Mouse (Mus musculus): ENCODE data around the gene Defb28. TPM values are rescaled to one million over a fixed set of nuclear protein-coding genes. Genes with fewer than 3 reads are reported as not detected.

The Defb28 gene
- not detected for polyA plus RNA-seq (2014; fragmentation: Illumina TruSeq; extraction: RNeasy Lipid Tissue Mini Kit (QIAGEN cat#74804))

DNA sequence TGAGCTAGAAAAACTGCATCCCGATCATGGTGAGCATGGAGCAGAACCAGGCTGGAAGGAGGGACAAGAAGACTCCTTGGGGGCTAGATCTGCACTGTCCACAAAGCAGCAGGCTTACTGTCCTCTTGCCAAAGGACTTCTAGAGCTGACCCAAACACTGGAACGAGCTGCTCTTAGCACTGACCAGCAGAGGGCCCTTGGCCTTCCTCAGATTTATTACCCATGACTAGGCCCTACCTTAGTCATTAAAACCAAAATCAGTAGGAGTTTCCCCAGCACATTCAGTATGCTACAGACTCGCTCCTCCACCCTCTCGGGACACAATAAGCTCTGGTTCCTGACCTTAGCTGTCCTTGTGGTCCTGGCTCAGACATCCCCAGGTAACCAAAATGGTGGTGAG, at the start of gene Defb28:
Defb28 (plus strand) TSS at position 275 of the 400 bp plus-strand sequence.

DNA sequence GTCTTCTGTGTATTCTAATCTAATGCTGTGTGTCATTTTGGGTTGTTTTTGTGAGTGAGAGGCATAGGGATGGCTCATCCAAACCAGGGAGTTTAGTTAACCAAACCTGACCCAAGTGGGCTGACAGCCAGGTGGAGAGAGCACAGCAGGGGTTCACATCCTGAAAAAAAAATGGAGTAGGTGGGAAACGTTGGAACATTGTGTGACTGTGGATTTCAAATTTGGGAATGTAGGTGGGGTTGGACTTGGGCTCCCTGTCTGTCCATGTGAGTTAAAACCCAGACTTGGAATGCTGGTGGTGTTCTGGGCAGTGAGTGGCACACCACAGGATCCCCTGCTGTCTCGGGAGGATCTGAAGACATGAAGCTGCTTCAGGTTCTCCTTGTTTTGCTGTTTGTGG, 41.3 kb upstream of the Defb28 start, which contains the start of gene Defb20:
Defb20 (plus strand) TSS at position 301 of the 400 bp plus-strand sequence.

DNA sequence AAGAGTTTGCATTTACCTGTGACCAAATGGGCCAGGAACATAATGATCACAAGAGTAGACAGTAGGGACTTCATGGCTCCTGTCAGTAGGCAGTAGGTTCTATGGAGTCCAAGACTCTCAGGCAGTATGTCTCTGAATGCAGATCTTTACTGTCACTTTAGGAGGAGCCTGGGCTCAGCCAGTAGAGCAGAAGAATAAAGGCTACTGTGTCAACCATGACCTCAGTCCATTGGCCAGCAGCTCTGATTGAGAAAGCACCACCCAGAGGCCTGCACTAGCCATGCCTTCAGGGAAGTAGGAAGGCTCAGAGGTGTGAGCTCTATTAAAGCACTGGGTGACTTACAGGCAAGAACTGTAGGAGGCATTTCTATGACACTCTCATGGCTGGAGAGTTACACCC, 28.0 kb upstream of the Defb28 start, which contains the start of gene Defb22:
Defb22 (minus strand) TSS at position 101 of the 400 bp plus-strand sequence.

DNA sequence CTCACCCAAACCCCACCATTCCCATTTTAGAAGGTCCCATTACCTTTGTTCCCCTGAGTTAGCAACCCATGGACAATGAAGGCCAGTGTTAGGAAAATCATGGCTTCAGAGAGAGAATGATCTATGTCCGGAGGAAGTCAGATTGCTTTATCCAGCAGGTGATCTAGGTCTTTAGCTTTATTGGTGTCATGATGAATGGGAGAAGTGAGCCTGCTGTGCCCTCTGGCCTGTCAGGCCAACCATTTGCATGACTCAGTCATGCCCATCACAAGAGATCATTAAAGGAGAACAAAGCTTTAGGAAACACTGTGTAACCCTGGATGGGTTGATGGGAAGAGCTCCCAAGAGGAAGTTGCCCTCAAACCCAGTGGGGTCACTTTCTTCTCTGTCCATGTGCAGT, 6.5 kb upstream of the Defb28 start, which contains the start of gene Defb26:
Defb26 (minus strand) TSS at position 101 of the 400 bp plus-strand sequence.

DNA sequence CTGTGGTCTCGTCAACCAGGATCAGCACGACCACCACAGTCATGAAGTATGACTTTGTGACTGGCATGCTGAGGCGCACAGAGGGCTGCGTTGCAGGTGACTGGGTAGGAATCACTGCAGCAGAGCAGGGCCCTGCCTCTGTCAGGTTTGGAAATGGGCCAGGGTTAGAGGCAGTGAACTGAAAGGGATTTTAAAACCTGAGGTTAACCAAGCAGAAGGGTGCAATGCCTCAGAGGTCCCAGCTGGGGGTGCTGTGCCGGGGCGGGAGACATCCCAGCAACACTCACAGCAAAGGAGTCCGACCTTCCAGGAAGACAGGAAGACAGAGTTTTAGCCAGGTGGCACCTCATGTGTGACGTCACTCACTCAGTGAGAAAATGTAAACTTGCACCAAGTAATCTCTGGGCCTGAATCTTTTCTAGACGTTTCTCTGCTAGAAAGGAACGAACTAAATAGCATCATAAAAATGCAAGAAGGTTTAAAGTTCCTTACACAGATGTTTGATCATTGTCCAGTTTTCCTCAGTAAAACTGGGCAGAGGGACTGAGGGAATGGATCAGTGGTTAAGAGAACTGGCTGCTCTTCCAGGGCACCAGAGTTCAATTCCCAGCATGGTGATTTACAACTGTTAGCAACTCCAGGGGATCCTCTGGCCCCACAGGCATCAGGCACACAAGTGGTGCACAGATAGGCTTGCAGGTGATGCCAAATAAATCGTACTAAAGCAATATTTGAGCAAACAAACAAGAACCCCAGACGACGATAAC, 22.1 kb downstream of the Defb28 start, which contains the start of gene Defb29:
Defb29 (minus strand) TSS at position 155 of the 767 bp plus-strand sequence.

DNA sequence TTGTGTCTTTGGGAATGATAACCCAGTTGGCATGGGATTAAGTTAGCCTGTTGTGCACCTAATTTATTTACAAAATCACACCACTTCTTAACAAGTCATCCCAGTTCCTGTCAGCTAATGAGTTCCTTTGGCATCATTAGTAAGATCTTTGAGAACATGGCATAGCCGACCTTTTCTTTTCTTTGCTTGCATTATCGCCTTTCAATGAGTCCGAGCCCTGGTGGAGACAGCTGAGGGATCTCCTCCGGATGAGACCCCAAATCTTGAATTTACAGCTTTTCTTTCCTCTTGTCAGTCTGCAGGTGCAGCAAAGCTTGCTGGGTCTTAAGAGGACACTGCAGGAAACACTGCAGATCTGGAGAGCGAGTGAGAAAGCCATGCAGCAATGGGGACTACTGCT, 51.0 kb downstream of the Defb28 start, which contains the start of gene Gm17416:
Gm17416 (plus strand) TSS at position 301 of the 400 bp plus-strand sequence.

Other genes starting within 250 kb of the Defb28 start
- gene Tbc1d20, start 224.4 kb upstream of the Defb28 start, polyA plus RNA-seq (2014; fragmentation: Illumina TruSeq; extraction: RNeasy Lipid Tissue Mini Kit (QIAGEN cat#74804)): 29.5 TPM
- gene Rbck1, start 185.6 kb upstream of the Defb28 start, polyA plus RNA-seq (2014; fragmentation: Illumina TruSeq; extraction: RNeasy Lipid Tissue Mini Kit (QIAGEN cat#74804)): 0.54 TPM
- gene Trib3, start 174.2 kb upstream of the Defb28 start, polyA plus RNA-seq (2014; fragmentation: Illumina TruSeq; extraction: RNeasy Lipid Tissue Mini Kit (QIAGEN cat#74804)): not detected
- not detected for gene Nrsn2, start 141.6 kb upstream of the Defb28 start, polyA plus RNA-seq (2014; fragmentation: Illumina TruSeq; extraction: RNeasy Lipid Tissue Mini Kit (QIAGEN cat#74804))
- gene Sox12, start 120.2 kb upstream of the Defb28 start, polyA plus RNA-seq (2014; fragmentation: Illumina TruSeq; extraction: RNeasy Lipid Tissue Mini Kit (QIAGEN cat#74804)): 3.2 TPM
- 12.9 TPM for gene Zcchc3, start 103.2 kb upstream of the Defb28 start, polyA plus RNA-seq (2014; fragmentation: Illumina TruSeq; extraction: RNeasy Lipid Tissue Mini Kit (QIAGEN cat#74804))
- gene 6820408C15Rik, start 102.7 kb upstream of the Defb28 start, polyA plus RNA-seq (2014; fragmentation: Illumina TruSeq; extraction: RNeasy Lipid Tissue Mini Kit (QIAGEN cat#74804)): 4.4 TPM
- gene Defb23, start 53.6 kb upstream of the Defb28 start, polyA plus RNA-seq (2014; fragmentation: Illumina TruSeq; extraction: RNeasy Lipid Tissue Mini Kit (QIAGEN cat#74804)): not detected
- gene Defb20, start 41.2 kb upstream of the Defb28 start, polyA plus RNA-seq (2014; fragmentation: Illumina TruSeq; extraction: RNeasy Lipid Tissue Mini Kit (QIAGEN cat#74804)): 4.8 TPM
- not detected for gene Defb22, start 28.1 kb upstream of the Defb28 start, polyA plus RNA-seq (2014; fragmentation: Illumina TruSeq; extraction: RNeasy Lipid Tissue Mini Kit (QIAGEN cat#74804))
- not detected for gene Defb26, start 6.6 kb upstream of the Defb28 start, polyA plus RNA-seq (2014; fragmentation: Illumina TruSeq; extraction: RNeasy Lipid Tissue Mini Kit (QIAGEN cat#74804))
- gene Defb29, start 21.8 kb downstream of the Defb28 start, polyA plus RNA-seq (2014; fragmentation: Illumina TruSeq; extraction: RNeasy Lipid Tissue Mini Kit (QIAGEN cat#74804)): not detected
- gene Gm17416, start 51.1 kb downstream of the Defb28 start, polyA plus RNA-seq (2014; fragmentation: Illumina TruSeq; extraction: RNeasy Lipid Tissue Mini Kit (QIAGEN cat#74804)): not detected
- gene Defb21, start 54.5 kb downstream of the Defb28 start, polyA plus RNA-seq (2014; fragmentation: Illumina TruSeq; extraction: RNeasy Lipid Tissue Mini Kit (QIAGEN cat#74804)): not detected
- 21.0 TPM for gene Defb19, start 62.1 kb downstream of the Defb28 start, polyA plus RNA-seq (2014; fragmentation: Illumina TruSeq; extraction: RNeasy Lipid Tissue Mini Kit (QIAGEN cat#74804))
- not detected for gene Defb45, start 81.1 kb downstream of the Defb28 start, polyA plus RNA-seq (2014; fragmentation: Illumina TruSeq; extraction: RNeasy Lipid Tissue Mini Kit (QIAGEN cat#74804))
- not detected for gene Defb36, start 86.1 kb downstream of the Defb28 start, polyA plus RNA-seq (2014; fragmentation: Illumina TruSeq; extraction: RNeasy Lipid Tissue Mini Kit (QIAGEN cat#74804))
- not detected for gene Defb25, start 104.8 kb downstream of the Defb28 start, polyA plus RNA-seq (2014; fragmentation: Illumina TruSeq; extraction: RNeasy Lipid Tissue Mini Kit (QIAGEN cat#74804))
- 1.5 TPM for gene Rem1, start 108.7 kb downstream of the Defb28 start, polyA plus RNA-seq (2014; fragmentation: Illumina TruSeq; extraction: RNeasy Lipid Tissue Mini Kit (QIAGEN cat#74804))
- gene H13, start 151.2 kb downstream of the Defb28 start, polyA plus RNA-seq (2014; fragmentation: Illumina TruSeq; extraction: RNeasy Lipid Tissue Mini Kit (QIAGEN cat#74804)): 35.9 TPM
- 23.2 TPM for gene Mcts2, start 168.8 kb downstream of the Defb28 start, polyA plus RNA-seq (2014; fragmentation: Illumina TruSeq; extraction: RNeasy Lipid Tissue Mini Kit (QIAGEN cat#74804))
- 21.2 TPM for gene Id1, start 218.0 kb downstream of the Defb28 start, polyA plus RNA-seq (2014; fragmentation: Illumina TruSeq; extraction: RNeasy Lipid Tissue Mini Kit (QIAGEN cat#74804))
- gene Cox4i2, start 235.9 kb downstream of the Defb28 start, polyA plus RNA-seq (2014; fragmentation: Illumina TruSeq; extraction: RNeasy Lipid Tissue Mini Kit (QIAGEN cat#74804)): not detected

Data from ovary, adult 10 weeks (tissue).